Mouse (Mus musculus) intestine, postnatal 0 days (tissue): ENCODE data around the gene 4930435E12Rik. TPM values are rescaled to one million over a fixed set of nuclear protein-coding genes. Genes with fewer than 3 reads are reported as not detected.
"Not testable (repeated sequence)": the region's sequence is repeated elsewhere in the genome, so short reads cannot be mapped to it uniquely, and the experiment has no call there.

ENCODE experiments used
- ATAC-seq: fragments of 200-750 bp; cut with Nextera tagmentation; 2 replicates; pipeline ENCODE4 v1.8.0; 2017; ENCODE audit warnings: mild to moderate bottlenecking, moderate TSS enrichment, moderate library complexity
- H3K27ac ChIP-seq: fragments of 300-500 bp; sonication (generic); 2 replicates; pipeline ENCODE4 v1.5.1; 2014; ENCODE audit warnings: mild to moderate bottlenecking, low read depth, low read length, moderate library complexity
- H3K27me3 ChIP-seq: fragments of 300-500 bp; sonication (generic); replicated peaks from 2 replicates; pipeline ENCODE4 v1.6.1; 2014; ENCODE audit warnings: low read length, mixed read lengths; ENCODE audit not compliant: control insufficient read depth, insufficient read depth
- H3K36me3 ChIP-seq: fragments of 300-500 bp; sonication (generic); 2 replicates; pipeline ENCODE4 v1.6.1; 2014; ENCODE audit warnings: mild to moderate bottlenecking, moderate library complexity; ENCODE audit not compliant: control insufficient read depth, insufficient read depth
- H3K4me1 ChIP-seq: fragments of 300-500 bp; sonication (generic); replicated peaks from 2 replicates; pipeline ENCODE4 v1.6.1; 2014; ENCODE audit warnings: antibody characterized with exemption, low read length, mixed read lengths; ENCODE audit not compliant: control insufficient read depth, insufficient read depth
- H3K4me2 ChIP-seq: fragments of 300-500 bp; sonication (generic); replicated peaks from 2 replicates; pipeline ENCODE4 v1.6.1; 2014; ENCODE audit warnings: low read depth, mild to moderate bottlenecking, moderate library complexity
- H3K4me3 ChIP-seq: fragments of 300-500 bp; sonication (generic); 2 replicates; pipeline ENCODE4 v1.5.1; 2014; ENCODE audit warnings: low read depth, low read length
- H3K9ac ChIP-seq: fragments of 300-500 bp; sonication (generic); 2 replicates; pipeline ENCODE4 v1.6.1; 2014; ENCODE audit warnings: mild to moderate bottlenecking, low read depth, low read length
- H3K9me3 ChIP-seq: fragments of 300-500 bp; sonication (generic); 2 replicates; pipeline ENCODE4 v1.6.1; 2016; ENCODE audit warnings: mixed run types; ENCODE audit not compliant: control insufficient read depth
- CTCF ChIP-seq: sonication (generic); IDR thresholded peaks from 2 replicates; pipeline ENCODE4 v1.5.1; 2016; ENCODE audit warnings: low read depth, mild to moderate bottlenecking, control low read depth, antibody characterized with exemption, moderate library complexity
- WGBS: fragments of 180-500 bp; shearing (Covaris S2); extraction: QIAGEN DNeasy Blood & Tissue Kit; methylation state at CpG from one replicate; pipeline ENCODE4 v1.1.7; 2014; 5-methylcytosine and 5-hydroxymethylcytosine counted together
- polyA plus RNA-seq: library from polyadenylated mRNA; unstranded; fragments of >200 nt; fragmentation: Nextera tagmentation; extraction: Ambion mirVana; gene quantifications from 2 replicates; pipeline ENCODE4 v1.2.1, GENCODE M21; 2015

4930435E12Rik gene
- polyA plus RNA-seq, 1 experiment from 2014 or later: not detected

DNA sequence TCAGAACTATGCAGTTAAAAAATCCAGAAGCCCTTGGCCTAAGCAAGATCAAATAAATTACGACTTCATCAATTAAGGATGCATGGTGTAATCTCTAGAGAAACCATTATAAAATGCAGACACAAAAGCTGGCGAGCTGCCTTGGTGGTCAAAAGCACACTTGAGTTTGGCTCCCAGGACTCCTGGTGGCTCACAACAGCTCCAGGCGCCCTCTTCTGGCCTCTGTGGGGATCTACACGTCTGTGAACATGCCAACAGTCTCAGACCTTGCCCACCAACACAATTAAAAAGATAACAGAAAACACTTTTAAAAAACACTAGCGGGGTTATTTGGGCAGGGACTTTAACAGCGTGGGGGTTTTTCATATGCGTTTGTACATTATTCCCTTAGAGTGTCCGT is 16.0 kb downstream of the 4930435E12Rik start:
- H3K27me3 ChIP-seq: no peaks in the 10 kb centered on the region
- ATAC-seq: peak; percentile 60; the same call in 1 of the 2 replicates
- 35% methylated on average over 8 of the region's 8 CpGs for WGBS

GRCm38 (mm10) chr16:38810196-38810595 is 18.4 kb downstream of the 4930435E12Rik start:
- TF ChIP-seq CTCF: no peak
- no peak overlapping the region for H3K4me3 ChIP-seq
- no peaks in the 10 kb centered on the region for H3K4me1 ChIP-seq
- no peak for ATAC-seq
- no peaks in the 10 kb centered on the region for H3K9me3 ChIP-seq
- no peak overlapping the region for H3K27ac ChIP-seq
- no peak overlapping the region for H3K9ac ChIP-seq
- H3K36me3 ChIP-seq: no peaks in the 10 kb centered on the region
- H3K4me2 ChIP-seq: no peak overlapping the region
- H3K27me3 ChIP-seq: no peaks in the 10 kb centered on the region
- WGBS: 60% methylated on average over 5 of the region's 5 CpGs

More for the DNA sequence above, 16.0 kb downstream of the 4930435E12Rik start:
- no peaks in the 10 kb centered on the region for H3K36me3 ChIP-seq
- H3K9me3 ChIP-seq: no peaks in the 10 kb centered on the region
- no peak overlapping the region for H3K27ac ChIP-seq
- no peaks in the 10 kb centered on the region for H3K4me1 ChIP-seq
- no peak overlapping the region for H3K4me3 ChIP-seq
- no peak overlapping the region for H3K9ac ChIP-seq
- peak; percentile 90 for TF ChIP-seq CTCF
- no peak overlapping the region for H3K4me2 ChIP-seq

DNA sequence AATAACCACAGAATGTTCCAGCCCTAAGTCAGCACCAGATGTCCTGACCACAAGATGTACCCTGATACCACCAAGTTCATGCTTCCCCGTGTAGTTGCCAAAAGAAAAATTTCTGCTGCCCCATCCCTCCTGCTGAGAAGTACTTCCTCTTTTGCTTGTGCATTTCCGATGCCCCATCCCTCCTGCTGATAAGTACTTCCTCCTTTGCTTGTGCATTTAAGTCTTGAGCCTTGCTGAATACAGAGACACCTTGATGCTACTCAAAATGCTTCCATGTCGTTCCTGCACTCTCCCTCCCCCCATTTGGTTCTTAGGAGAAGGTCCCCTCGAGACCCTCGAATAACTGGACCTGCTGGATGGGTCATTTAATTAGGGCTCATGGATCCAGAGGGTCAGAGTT is 20.8 kb downstream of the 4930435E12Rik start:
- not testable (repeated sequence) for ATAC-seq, H3K9me3 ChIP-seq, H3K27ac ChIP-seq, H3K4me1 ChIP-seq, H3K27me3 ChIP-seq, H3K9ac ChIP-seq, H3K4me2 ChIP-seq, H3K36me3 ChIP-seq, H3K4me3 ChIP-seq
- WGBS: 89% methylated on average over 5 of the region's 5 CpGs

DNA sequence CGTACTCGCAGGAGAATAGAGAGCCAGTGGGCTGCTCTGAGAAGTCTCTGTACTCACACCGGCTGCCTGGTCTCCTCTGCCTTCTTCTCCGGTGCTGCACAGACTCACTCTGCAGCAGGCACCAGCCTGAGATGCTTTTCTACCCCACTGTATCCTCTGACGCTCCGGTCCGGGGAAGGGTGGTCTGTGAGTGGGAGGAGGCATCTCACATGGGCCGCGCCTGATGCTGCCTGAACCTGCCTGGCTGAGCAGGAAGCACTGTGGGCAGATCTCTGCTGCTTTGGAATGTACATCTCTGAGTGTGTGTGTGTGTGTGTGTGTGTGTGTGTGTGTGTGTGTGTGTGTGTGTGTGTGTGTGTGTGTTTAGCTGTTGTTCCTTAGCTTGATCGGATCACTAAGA is 28.5 kb downstream of the 4930435E12Rik start, which contains the start of gene Upk1b:
TSS of gene Upk1b (minus strand) at position 238 of the 400 bp plus-strand sequence.
- ATAC-seq: no peak

GRCm38 (mm10) chr16:38798957-38799450 is 29.5 kb downstream of the 4930435E12Rik start:
- WGBS: 53% methylated on average over 3 of the region's 3 CpGs
- TF ChIP-seq CTCF: no peak
- H3K27me3 ChIP-seq: no peaks in the 10 kb centered on the region
- no peak overlapping the region for H3K4me3 ChIP-seq
- H3K27ac ChIP-seq: no peak overlapping the region
- no peaks in the 10 kb centered on the region for H3K4me1 ChIP-seq
- H3K4me2 ChIP-seq: no peak overlapping the region
- no peak overlapping the region for H3K9ac ChIP-seq
- no peak for ATAC-seq
- no peaks in the 10 kb centered on the region for H3K36me3 ChIP-seq
- H3K9me3 ChIP-seq: no peaks in the 10 kb centered on the region

More for the DNA sequence above, 28.5 kb downstream of the 4930435E12Rik start, which contains the start of gene Upk1b:
- Histone ChIP-seq H3K9me3 (no peaks in the 10 kb centered on the region), H3K9ac (no peak within 1 kb of the TSS), H3K27ac (no peak within 1 kb of the TSS), H3K4me2 (no peak within 1 kb of the TSS), H3K27me3 (no peaks in the 10 kb centered on the region), H3K36me3 (no peaks in the 10 kb centered on the region), H3K4me1 (no peaks in the 10 kb centered on the region), H3K4me3 (no peak within 1 kb of the TSS)
- TF ChIP-seq CTCF: no peak
- 25% methylated on average over 10 of the region's 10 CpGs for WGBS

DNA sequence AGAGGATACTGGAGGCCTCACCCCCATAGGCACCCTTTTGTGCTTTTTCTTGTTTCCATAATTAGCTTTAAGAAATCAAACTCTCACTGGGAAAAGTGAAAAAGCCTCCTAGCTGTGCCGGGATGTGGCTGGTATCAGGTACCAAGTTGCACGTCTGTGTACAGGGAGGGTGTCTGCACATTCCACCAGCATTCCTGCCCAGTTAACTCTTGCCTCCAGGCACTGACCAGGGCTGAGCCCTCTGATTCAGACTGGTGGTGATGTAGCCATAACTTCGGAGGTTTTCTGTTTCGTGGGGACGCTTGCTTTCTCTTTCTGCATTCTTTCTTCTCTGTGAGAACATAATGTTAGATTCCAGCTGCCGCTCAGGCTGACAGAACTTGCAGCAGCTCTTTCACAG is 35.4 kb downstream of the 4930435E12Rik start:
- 65% methylated on average over 6 of the region's 6 CpGs for WGBS
- Histone ChIP-seq H3K9me3 (no peaks in the 10 kb centered on the region), H3K27ac (no peak overlapping the region)

DNA sequence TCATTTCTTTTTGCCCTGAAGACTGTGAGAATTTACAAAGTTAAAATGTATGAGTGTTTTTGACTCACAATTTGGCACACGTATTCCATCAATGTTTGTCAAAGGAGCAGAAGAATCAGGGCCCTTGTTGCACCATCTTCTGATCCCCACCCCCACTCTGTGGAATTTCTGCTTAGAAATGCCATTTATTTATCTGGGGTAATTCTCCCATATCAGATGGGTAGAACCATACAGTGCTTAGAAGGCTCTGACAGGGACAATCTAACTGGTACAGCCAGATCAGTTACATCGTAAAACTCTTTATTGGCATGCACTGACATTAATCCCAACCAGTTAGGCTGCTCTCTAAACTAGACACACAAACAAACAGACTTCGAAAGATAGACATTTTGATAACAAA is 38.6 kb downstream of the 4930435E12Rik start:
- H3K4me3 ChIP-seq: no peak overlapping the region
- no peak for TF ChIP-seq CTCF
- no peaks in the 10 kb centered on the region for H3K27me3 ChIP-seq
- 40% methylated on average over 3 of the region's 3 CpGs for WGBS
- H3K4me2 ChIP-seq: no peak overlapping the region
- no peak overlapping the region for H3K9ac ChIP-seq
- H3K27ac ChIP-seq: no peak overlapping the region
- H3K4me1 ChIP-seq: no peaks in the 10 kb centered on the region
- no peaks in the 10 kb centered on the region for H3K9me3 ChIP-seq
- H3K36me3 ChIP-seq: no peaks in the 10 kb centered on the region
- no peak for ATAC-seq

More for the DNA sequence above, 35.4 kb downstream of the 4930435E12Rik start:
- H3K4me3 ChIP-seq: no peak overlapping the region
- no peaks in the 10 kb centered on the region for H3K4me1 ChIP-seq
- H3K9ac ChIP-seq: no peak overlapping the region
- no peak for TF ChIP-seq CTCF
- no peaks in the 10 kb centered on the region for H3K27me3 ChIP-seq
- no peak overlapping the region for H3K4me2 ChIP-seq
- ATAC-seq: no peak
- H3K36me3 ChIP-seq: no peaks in the 10 kb centered on the region
